Mouse (Mus musculus) CD4-positive helper T cell, adult 2 months (primary cell): ENCODE data around the gene Pum3.
"Not testable (repeated sequence)": the region's sequence is repeated elsewhere in the genome, so short reads cannot be mapped to it uniquely, and the experiment has no call there.

ENCODE experiments used
- DNase-seq: peaks from one replicate; pipeline ENCODE4 v3.0.0-alpha.2; 2012; ENCODE audit warnings: low read depth, missing footprints, low spot score

The Pum3 gene

DNA sequence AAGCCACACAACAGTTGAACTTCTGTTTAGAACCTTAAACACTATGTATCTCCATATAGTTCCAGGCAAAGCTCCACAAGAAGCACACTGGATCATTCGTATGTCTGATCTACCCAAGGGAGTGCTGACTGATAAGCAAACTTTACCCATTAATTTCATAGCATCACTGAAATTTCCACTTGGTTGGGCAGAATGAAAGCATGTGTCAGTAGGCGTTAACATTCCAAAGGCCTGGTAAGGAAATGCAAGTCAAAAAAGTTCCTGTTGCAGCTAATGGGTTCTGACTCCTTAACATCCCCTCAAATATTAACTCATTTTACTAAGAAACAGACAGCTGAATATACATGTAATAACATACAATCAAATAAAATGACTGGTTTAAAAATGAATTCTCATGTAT lies 37.2 kb downstream of the Pum3 start:
- DNase-seq, result no peak

DNA sequence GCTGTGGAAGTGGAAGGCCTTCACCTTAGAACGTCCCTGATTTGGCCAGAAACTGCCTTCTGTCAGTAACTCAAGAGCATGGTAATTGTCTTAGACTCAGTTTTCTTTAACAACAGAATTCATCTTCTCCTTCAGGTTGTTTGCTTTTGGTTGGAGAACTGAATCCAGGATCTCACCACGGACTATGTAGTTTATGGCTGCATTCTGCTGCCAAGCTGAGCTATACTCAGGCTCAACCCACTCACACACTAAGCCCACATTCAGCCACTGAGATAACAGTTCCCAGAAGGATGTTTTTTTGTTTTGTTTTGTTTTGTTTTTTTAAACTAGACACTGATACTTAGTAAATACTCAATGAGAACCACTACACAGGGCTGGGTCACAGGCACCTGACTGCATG lies 38.3 kb downstream of the Pum3 start:
- no peak for DNase-seq

DNA sequence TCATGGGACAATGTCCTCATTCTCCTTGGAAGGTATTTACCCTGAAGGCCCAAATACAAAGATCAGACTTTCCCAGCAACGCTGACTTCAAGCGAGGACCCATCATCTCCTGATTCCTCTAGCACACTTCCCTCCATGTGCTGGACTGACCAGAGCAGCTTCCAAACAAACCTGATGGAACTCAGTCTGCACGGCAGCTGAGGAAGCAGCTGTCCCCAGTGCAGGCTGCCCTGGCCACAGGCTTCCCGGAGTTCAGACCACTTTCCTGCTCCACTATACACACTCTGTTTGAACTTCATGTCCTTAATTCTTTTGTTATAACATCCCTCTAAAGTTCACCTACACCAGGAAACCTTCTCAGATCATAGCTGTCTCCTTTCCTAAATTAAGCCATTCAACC lies 40.1 kb downstream of the Pum3 start:
- not testable (repeated sequence) for DNase-seq

DNA sequence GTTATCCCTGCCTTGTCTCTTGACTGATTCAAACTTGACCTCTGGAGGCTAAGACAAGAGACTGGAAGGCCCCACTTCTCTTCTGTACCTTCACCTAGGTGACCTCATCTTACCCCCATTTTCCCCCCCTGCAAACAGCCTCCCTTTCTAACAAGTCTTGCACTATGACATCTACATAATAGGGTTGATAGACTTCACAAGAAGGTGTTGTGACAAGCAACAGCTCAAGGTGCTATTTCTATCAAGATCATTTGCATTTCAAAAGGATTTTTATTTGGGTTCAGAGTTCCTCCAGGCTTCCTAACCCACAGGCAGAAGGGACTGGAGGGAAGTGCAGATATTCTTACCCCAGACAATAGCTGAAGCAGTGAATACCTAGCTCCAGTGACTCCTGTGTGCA lies 44.3 kb downstream of the Pum3 start:
- no peak for DNase-seq

DNA sequence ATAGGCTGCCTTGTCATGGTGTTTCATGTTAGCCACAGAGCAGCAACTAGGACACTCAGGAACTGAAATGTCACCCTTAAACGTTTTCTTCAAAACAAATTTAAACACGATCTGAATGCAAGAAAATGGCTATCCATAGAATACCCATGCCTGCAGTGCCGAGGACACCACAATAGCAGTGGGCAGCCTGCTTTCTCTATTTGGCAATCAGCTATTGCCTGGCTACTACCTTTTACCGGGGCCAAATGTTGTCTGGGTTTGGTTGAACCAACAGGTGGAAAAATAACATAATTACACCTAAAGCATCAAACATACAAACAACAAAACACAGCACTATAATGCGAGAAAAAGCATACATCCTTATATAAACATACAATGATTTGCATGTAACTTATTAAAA lies 46.4 kb downstream of the Pum3 start:
- DNase-seq, result no peak

DNA sequence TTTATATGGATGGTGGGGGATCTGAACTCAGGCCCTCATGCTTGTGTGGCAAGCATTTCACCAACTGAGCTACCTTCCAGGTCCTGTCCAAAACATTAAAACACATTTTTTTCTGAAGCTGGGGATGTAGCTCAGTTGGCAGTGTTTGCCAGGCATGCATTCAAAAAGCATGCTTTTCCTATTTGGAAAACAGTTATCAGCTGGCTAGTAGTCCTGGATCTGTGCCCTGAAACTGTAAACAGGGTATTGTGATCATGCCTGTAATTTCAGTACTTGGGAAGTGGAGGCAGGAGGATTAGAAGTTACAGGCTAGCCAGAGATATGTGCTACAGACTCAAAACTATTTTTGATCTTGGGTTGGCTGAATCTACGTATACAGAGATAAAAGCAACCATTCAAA lies 47.5 kb downstream of the Pum3 start:
- no peak for DNase-seq

DNA sequence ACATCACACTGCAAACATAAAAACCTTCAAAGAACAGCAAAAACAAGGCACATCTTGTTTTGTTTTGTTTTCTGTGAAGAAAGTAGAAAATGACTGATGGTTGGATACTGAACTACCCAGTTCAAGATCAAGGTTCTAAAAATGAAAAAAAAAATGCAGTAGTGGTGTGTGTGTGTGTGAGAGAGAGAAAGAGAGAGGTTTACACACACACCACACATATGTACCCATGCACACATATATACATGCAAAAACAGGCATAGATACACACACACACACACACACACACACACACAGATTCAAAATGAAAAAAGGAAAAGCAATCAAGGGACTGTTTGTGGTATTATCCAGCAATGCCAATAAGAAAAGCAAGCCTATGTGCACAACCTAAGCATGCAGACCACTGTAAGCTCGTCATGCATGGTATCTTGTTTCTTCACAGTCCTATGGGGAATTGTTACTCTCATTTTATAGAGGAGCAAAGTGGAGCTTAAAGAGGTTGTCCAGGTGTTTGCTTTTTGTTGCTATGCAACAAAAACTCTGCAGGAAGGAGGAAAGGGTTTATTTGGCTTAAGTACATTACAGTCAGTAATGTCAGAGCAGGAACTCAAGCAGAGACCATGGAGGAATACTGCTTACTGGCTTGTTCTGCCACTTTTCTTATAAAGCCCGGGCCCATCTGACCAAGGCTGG lies 49.8 kb downstream of the Pum3 start:
- no peak for DNase-seq

DNA sequence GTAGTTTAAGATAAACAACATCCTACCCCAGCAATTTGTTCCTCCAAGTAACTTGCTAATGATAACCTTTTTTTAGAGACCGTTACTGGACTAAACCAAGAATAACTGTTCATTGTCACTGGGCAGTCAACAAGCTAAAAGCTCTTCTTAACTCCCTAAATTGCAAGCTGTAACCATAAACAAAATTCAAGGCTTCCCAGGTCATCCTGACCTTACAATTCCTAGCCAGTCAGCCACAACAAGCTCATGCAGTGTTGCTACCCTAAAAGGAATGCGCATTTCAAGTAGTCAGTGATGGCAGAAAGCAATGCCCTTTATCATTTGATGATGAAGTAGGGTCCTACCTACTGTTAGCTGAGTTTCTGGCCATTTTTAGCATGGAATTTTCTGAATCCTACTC lies 58.8 kb downstream of the Pum3 start:
- no peak for DNase-seq

DNA sequence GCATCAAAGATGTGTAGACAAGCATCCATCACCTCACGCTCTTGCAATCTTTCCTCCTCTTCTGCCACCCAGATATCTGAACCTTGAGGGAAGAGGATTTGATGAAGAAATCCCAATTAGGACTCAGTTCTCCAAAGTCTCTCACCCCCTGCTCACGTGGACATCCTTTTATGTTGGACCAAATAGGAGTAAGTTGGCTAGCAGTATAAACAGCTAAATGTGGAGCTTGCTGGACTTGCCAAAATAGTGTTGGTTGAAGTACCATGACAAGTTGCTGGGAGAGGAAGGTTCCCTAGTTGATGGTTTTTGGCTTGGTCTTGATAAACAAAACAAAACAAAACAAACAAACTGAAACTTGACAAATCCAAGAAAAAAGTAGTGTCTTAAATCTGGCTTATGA lies 59.5 kb downstream of the Pum3 start:
- DNase-seq, result no peak

DNA sequence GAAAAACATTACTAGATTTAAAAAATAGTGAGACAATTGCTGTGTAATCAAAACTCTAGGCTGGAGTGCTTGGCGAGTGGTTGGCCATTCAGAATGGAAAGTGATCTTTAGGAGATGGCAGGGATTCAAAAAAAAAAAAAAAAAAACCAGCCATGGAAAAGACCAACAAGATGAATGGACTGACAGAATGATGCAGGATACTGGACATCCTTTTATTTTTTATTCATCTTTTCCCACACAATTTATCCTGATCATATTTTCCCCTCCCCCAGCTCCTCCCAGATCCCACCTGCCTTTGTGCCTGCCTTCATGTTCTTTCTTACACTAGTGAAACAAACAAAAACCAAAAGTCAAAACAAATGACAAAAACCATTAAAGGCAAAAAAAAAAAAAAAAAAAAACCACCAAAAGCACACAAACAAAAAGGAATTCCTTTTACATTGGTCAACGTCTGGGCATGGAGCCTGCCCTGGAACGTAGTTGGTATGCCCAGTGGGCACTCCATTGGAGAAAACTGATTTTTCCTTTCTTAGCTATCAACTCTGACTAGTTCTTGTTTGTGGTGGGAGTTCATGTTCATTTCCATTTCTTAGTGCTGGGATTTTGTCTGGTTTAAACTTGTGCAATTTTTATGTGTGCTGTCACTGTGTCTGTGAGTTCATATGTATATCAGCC lies 60.0 kb downstream of the Pum3 start:
- DNase-seq, result no peak

DNA sequence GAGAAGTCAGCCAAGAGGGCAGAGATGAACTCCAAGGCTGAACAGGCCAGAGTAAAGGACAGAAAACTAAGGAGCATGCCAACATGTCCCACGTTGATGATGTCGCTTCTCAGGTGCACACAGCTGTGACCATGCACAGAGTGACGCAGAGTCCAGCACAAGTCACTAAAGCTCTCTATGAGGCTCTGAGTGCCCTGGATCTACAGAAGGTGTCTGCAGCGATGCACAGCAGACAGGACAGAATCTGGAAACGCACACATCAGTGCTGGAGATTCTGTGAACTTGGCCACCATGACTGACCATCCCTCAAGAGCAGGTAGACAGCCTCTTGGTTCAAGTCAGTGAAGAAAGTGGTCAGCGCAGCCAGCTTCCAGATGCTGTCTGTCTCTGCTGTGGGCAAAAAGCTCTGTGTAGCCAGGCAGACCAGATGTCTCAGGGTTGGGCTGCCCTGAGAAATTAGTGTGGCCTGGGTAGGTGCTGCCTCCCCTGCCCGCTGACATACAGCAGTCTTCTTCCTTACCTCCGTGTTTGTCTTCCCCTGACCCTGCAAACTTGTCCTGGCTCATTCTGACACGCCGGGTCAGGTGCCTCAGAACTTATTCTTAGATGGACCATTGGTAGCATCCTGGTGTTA lies 63.4 kb downstream of the Pum3 start:
- no peak for DNase-seq

DNA sequence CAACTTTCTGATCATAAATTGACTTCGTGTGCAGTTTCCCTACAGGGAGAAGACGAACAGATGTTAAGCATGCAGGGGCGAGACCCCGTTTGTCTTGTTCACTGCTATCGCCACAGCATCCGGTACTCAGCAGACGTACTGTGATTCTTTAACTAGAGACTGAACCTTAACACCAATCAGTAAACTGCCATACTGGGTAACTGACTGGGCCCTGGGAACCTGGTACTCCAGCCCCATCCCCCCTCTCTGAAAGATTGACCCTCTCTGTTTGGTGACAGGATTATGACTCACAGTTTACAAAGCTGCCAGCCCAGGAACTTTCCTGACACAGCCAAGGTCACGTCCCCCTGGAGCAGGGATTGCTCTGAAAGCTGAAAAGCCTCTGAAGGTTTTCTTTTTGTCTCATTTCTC lies 65.1 kb downstream of the Pum3 start:
- DNase-seq, result no peak

DNA sequence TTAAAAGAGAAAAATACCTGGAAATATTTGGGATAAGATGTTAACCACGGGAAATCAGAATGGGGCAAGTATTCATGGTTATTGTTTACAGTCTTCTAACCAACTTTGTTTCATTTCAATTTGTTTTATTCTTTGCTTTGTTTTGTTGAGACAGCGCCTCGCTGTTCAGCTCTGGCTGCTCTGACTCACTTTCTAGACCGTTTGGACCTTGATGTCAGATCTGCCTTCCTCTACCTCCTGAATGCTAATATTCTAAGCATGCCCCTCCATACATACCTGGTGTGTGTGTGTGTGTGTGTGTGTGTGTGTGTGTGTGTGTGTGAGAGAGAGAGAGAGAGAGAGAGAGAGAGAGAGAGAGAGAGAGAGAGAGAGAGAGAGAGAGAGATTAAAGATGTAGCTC lies 65.7 kb downstream of the Pum3 start:
- DNase-seq, result no peak

DNA sequence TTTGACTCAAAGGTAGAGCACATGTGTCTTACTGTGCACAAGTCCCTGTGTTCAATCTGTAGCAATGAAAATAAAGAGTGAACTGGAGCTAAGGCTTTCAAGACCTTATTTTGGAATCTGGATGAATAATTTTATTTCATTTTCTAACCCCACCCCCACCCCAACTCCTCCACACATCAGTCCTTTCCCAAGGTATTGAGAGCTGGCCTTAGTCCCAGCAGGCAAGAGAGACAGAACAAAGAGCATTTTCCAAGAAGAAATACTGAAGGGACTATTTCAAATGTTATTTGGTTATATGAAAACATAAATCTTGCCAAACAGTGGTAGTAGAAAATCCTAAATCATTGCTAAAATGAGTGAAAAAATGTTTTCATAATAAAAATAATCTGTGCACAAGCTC lies 69.2 kb downstream of the Pum3 start:
- no peak for DNase-seq

DNA sequence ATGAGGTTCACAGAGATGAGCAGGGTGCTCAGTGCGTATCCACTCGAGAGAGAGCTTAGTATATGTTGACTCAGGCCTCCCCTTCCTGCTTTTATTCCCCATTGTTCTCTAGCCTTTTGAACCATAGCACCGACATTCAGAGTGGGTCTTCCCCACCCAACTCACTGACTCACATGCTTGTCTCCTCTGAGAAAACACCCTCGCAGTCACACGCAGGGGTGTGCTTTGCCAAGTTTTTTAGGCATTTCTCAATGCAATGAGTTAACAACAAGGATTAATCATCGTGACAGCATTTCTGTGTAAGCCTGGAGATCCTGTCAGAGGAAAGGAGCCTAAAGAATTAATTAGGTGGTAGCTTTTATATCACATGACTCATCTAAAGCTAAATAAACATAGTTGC lies 77.9 kb downstream of the Pum3 start:
- no peak for DNase-seq

DNA sequence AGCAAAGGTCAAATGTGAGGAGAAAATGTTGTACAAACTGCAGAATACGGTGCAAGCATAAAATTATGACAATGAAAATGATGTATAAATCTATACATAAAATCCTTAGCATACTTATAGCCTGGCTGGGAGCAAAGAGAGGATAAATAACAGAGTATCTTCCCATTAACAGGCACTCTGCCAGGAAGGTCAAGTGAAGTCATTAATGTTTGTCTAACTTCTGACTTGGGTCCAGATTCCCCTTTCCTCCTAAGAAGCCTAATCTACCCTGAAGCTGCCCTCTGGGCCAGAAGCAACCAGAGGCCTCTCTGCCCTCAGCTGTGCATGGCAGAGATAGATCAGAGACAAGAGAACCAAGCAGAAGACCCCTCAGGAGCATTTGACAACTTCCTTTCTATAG lies 83.1 kb downstream of the Pum3 start:
- DNase-seq, result no peak
